18 mouse cellular contexts compared by ENCODE assay signal in the genomic region with DNA sequence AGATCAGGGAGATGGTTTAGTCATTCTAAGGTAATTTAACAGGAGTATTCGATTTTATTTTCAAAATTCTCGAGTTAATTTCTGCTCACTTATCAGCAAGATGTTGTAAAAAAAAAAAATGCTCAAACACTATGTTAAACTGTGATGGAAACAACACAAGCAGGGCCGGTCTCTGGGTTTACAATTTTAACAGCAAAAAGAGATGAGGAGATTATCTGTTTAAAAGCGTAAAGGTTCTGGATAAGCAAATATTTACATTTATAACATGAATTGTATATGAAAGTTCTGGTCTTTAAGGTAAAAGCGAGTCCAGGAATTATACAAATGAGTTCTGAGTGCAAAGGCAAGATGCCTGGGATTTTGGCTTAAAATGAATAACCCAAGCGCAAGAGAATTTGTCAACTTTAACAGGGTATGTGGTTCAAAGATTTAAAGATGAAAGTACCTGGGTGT. TPM values are rescaled to one million over a fixed set of nuclear protein-coding genes. Genes with fewer than 3 reads are reported as not detected.
A peak's percentile ranks its signal among the peaks of the same experiment; 100 is the strongest.
DNase-seq lines count a peak whose midpoint lies in the region; ATAC-seq and TF ChIP-seq lines count a peak whose summit lies in the region.
"Had no signal": no experiment of that assay in that cellular context is flagged by ENCODE, and none has a peak within 500 bp of the region (broad histone marks: within the 10 kb centered on the region; RNA-seq: fewer than 3 reads in every experiment).

No protein-coding gene starts in this region.

- no peak for TF ChIP-seq CTCF in lung, embryonic 14.5 days (IDR thresholded peaks at IDR 0.05; ENCODE audit: low read depth)

- peak; percentile 29 for DNase-seq in embryo, embryonic 9.5 days (ENCODE audit: extremely low spot score)
- no peak for DNase-seq in embryo, embryonic 10.5 days (ENCODE audit: low spot score)
- peak; percentile 39 for DNase-seq in lung, embryonic 14.5 days
- no peak for DNase-seq in lung, postnatal 4 days
- no peak for DNase-seq in urinary bladder, postnatal 25 days (ENCODE audit: low spot score)
- DNase-seq in urinary bladder, adult 2 months (ENCODE audit: low spot score): no peak
- DNase-seq: adrenal gland, adult 2 months; cerebellum, adult 9-11 months; heart, postnatal 14 days; lung, adult 18-20 months had no signal

- peaks cover 92% of the 10 kb centered on the region for H3K27me3 ChIP-seq in lung, embryonic 14.5 days (ENCODE audit: insufficient read depth, low read length)
- H3K27me3 ChIP-seq in embryonic facial prominence, embryonic 15.5 days: peaks cover 85% of the 10 kb centered on the region
- H3K27me3 ChIP-seq in midbrain, embryonic 13.5 days: peaks cover 89% of the 10 kb centered on the region
- H3K27me3 ChIP-seq: Patski had no signal

- H3K36me3 ChIP-seq in lung, embryonic 14.5 days (ENCODE audit: insufficient read depth): no peaks in the 10 kb centered on the region
- no peaks in the 10 kb centered on the region for H3K36me3 ChIP-seq in embryonic facial prominence, embryonic 15.5 days
- no peaks in the 10 kb centered on the region for H3K36me3 ChIP-seq in midbrain, embryonic 13.5 days
- H3K36me3 ChIP-seq: intestine, embryonic 15.5 days; limb, embryonic 15.5 days; stomach, embryonic 15.5 days had no signal

- H3K4me1 ChIP-seq in lung, embryonic 14.5 days (ENCODE audit: insufficient read depth): peaks cover 3% of the 10 kb centered on the region; the same call in 1 of the 2 replicates
- H3K4me1 ChIP-seq in embryonic facial prominence, embryonic 15.5 days: peaks cover 24% of the 10 kb centered on the region
- H3K4me1 ChIP-seq in midbrain, embryonic 13.5 days (replicated peaks): peaks cover 35% of the 10 kb centered on the region

- no peak overlapping the region for H3K27ac ChIP-seq in lung, embryonic 14.5 days (ENCODE audit: low read depth)
- no peak overlapping the region for H3K27ac ChIP-seq in embryonic facial prominence, embryonic 15.5 days (replicated peaks)
- H3K27ac ChIP-seq in midbrain, embryonic 13.5 days: no peak overlapping the region
- H3K27ac ChIP-seq: intestine, embryonic 15.5 days; limb, embryonic 15.5 days; stomach, embryonic 15.5 days had no signal

- WGBS in lung, embryonic 14.5 days: 16% methylated on average over 6 of the region's 6 CpGs
- WGBS in embryonic facial prominence, embryonic 15.5 days: 19% methylated on average over 6 of the region's 6 CpGs
- WGBS in midbrain, embryonic 13.5 days: 4% methylated on average over 6 of the region's 6 CpGs

- ATAC-seq in lung, embryonic 14.5 days (ENCODE audit: insufficient read depth): no peak
- no peak for ATAC-seq in embryonic facial prominence, embryonic 15.5 days (ENCODE audit: insufficient number of reproducible peaks, low FRiP score, low TSS enrichment, low read depth)
- ATAC-seq in midbrain, embryonic 13.5 days: no peak
- ATAC-seq: intestine, embryonic 15.5 days; Patski had no signal

- H3K9ac ChIP-seq in lung, embryonic 14.5 days: no peak overlapping the region
- no peak overlapping the region for H3K9ac ChIP-seq in embryonic facial prominence, embryonic 15.5 days
- no peak overlapping the region for H3K9ac ChIP-seq in midbrain, embryonic 13.5 days (replicated peaks)
- H3K9ac ChIP-seq: intestine, embryonic 15.5 days; limb, embryonic 15.5 days; stomach, embryonic 15.5 days had no signal

- H3K9me3 ChIP-seq in lung, embryonic 14.5 days (ENCODE audit: low read depth, low read length): no peaks in the 10 kb centered on the region
- H3K9me3 ChIP-seq in embryonic facial prominence, embryonic 15.5 days (replicated peaks): no peaks in the 10 kb centered on the region
- H3K9me3 ChIP-seq in midbrain, embryonic 13.5 days: no peaks in the 10 kb centered on the region
- H3K9me3 ChIP-seq: intestine, embryonic 15.5 days; limb, embryonic 15.5 days; stomach, embryonic 15.5 days had no signal

- no peak overlapping the region for H3K4me2 ChIP-seq in lung, embryonic 14.5 days
- H3K4me2 ChIP-seq in embryonic facial prominence, embryonic 15.5 days (replicated peaks): peak overlapping the region; percentile 15; the same call in 1 of the 2 replicates
- H3K4me2 ChIP-seq in midbrain, embryonic 13.5 days (replicated peaks): no peak overlapping the region
- H3K4me2 ChIP-seq: intestine, embryonic 15.5 days; limb, embryonic 15.5 days; stomach, embryonic 15.5 days had no signal

- no peak overlapping the region for H3K4me3 ChIP-seq in lung, embryonic 14.5 days (ENCODE audit: low read depth, low read length)
- peak overlapping the region; percentile 29 for H3K4me3 ChIP-seq in embryonic facial prominence, embryonic 15.5 days (replicated peaks)
- peak overlapping the region; percentile 17; the same call in 1 of the 2 replicates for H3K4me3 ChIP-seq in midbrain, embryonic 13.5 days (replicated peaks)
- H3K4me3 ChIP-seq: erythroblast, embryonic 14.5 days; intestine, embryonic 15.5 days; limb, embryonic 15.5 days; stomach, embryonic 15.5 days had no signal

RNA-seq across cellular contexts. Expression of gene Foxd1, which starts 3.0 kb away (rescaled TPM):
- polyA plus RNA-seq in lung, embryonic 14.5 days (2014; fragmentation: Nextera tagmentation; extraction: Ambion mirVana): not detected in 2 replicates
- polyA plus RNA-seq in embryonic facial prominence, embryonic 15.5 days (2015; fragmentation: Nextera tagmentation; extraction: Ambion mirVana): 3.0 and 3.1 TPM in 2 replicates
- 0.80 and 0.86 TPM in 2 replicates for polyA plus RNA-seq in midbrain, embryonic 13.5 days (2015; fragmentation: Nextera tagmentation; extraction: Ambion mirVana)
- polyA plus RNA-seq in urinary bladder, adult 2 months (2012; rRNA removed): 0.01 TPM in 1 of 2 replicates, not detected in the other
- polyA plus RNA-seq: erythroblast, embryonic 14.5 days; intestine, embryonic 15.5 days; small intestine, adult 2 months; stomach, embryonic 15.5 days had no signal

RNA-seq across cellular contexts. Expression of gene Btf3, which starts 40.2 kb away (rescaled TPM):
- 746 and 761 TPM in 2 replicates for polyA plus RNA-seq in lung, embryonic 14.5 days (2014; fragmentation: Nextera tagmentation; extraction: Ambion mirVana)
- 628 and 630 TPM in 2 replicates for polyA plus RNA-seq in embryonic facial prominence, embryonic 15.5 days (2015; fragmentation: Nextera tagmentation; extraction: Ambion mirVana)
- polyA plus RNA-seq in midbrain, embryonic 13.5 days (2015; fragmentation: Nextera tagmentation; extraction: Ambion mirVana): 584 and 625 TPM in 2 replicates
- 665 and 770 TPM in 2 replicates for polyA plus RNA-seq in urinary bladder, adult 2 months (2012; rRNA removed)

Comparison
In these comparisons a context has a peak if more than half of its experiments do, and no peak if none do; other contexts are left out.
1. DNase-seq: peak in embryo, embryonic 9.5 days (single experiment) and lung, embryonic 14.5 days (single experiment); none in embryo, embryonic 10.5 days (single experiment), lung, postnatal 4 days (0 of 2), urinary bladder, postnatal 25 days (single experiment) and urinary bladder, adult 2 months (single experiment).